Mouse (Mus musculus) MEL (cell line): ENCODE results near the gene Map1lc3a.

Experiments
- CHD1 ChIP-seq: IDR thresholded peaks from 2 replicates; pipeline ENCODE4 v1.6.1; 2012; ENCODE audit warnings: low read depth, mild to moderate bottlenecking, inconsistent platforms, low read length, improper control_type of control experiment
- CTCF ChIP-seq, 3 experiments: IDR thresholded peaks in 2 of 3; conservative IDR thresholded peaks in 1 of 3; 2 replicates each; pipeline ENCODE4 v1.5.1; 2011 to 2012; ENCODE audit warnings: low read length in 3 of 3, low read depth in 2 of 3, mild to moderate bottlenecking in 2 of 3, improper control_type of control experiment in 1 of 3, inconsistent platforms in 1 of 3, mixed read lengths in 1 of 3, moderate library complexity in 1 of 3; ENCODE audit not compliant: control insufficient read depth in 1 of 3, insufficient read depth in 1 of 3, poor library complexity in 1 of 3, severe bottlenecking in 1 of 3
- E2F4 ChIP-seq: IDR thresholded peaks from 2 replicates; pipeline ENCODE4 v1.6.1; 2011; ENCODE audit warnings: low read depth, low read length, improper control_type of control experiment, borderline replicate concordance
- ELF1 ChIP-seq: IDR thresholded peaks from 2 replicates; pipeline ENCODE4 v1.6.1; 2014; ENCODE audit warnings: low read depth, mild to moderate bottlenecking, inconsistent platforms, low read length, improper control_type of control experiment, moderate library complexity
- GABPA ChIP-seq: IDR thresholded peaks from 2 replicates; pipeline ENCODE4 v1.6.1; 2012; ENCODE audit warnings: low read depth, mild to moderate bottlenecking, inconsistent platforms, low read length, improper control_type of control experiment, moderate library complexity
- GATA1 ChIP-seq: IDR thresholded peaks from 2 replicates; pipeline ENCODE4 v1.6.1; 2011; ENCODE audit warnings: low read depth, low read length, improper control_type of control experiment
- POLR2A ChIP-seq, 2 experiments: IDR thresholded peaks; 2 replicates each; pipeline ENCODE4 v1.6.1; 2011 to 2012; ENCODE audit warnings: low read length in 2 of 2, mild to moderate bottlenecking in 2 of 2, control low read depth in 1 of 2, improper control_type of control experiment in 1 of 2, low read depth in 1 of 2, moderate library complexity in 1 of 2; ENCODE audit not compliant: control insufficient read depth in 1 of 2, insufficient read depth in 1 of 2, poor library complexity in 1 of 2
- POLR2AphosphoS2 ChIP-seq: IDR thresholded peaks from 2 replicates; pipeline ENCODE4 v1.6.1; 2011; ENCODE audit warnings: low read length, improper control_type of control experiment
- POLR2AphosphoS5 ChIP-seq: IDR thresholded peaks from 2 replicates; pipeline ENCODE4 v1.6.1; 2012; ENCODE audit warnings: low read depth, borderline replicate concordance, mild to moderate bottlenecking, inconsistent platforms, low read length, moderate library complexity, mixed read lengths
- TCF12 ChIP-seq: IDR thresholded peaks from 2 replicates; pipeline ENCODE4 v1.6.1; 2014; ENCODE audit warnings: low read depth, mild to moderate bottlenecking, inconsistent platforms, low read length, improper control_type of control experiment, moderate library complexity
- ZNF384 ChIP-seq: IDR thresholded peaks from 2 replicates; pipeline ENCODE4 v1.6.1; 2012; ENCODE audit warnings: low read depth, mild to moderate bottlenecking, inconsistent platforms, low read length, improper control_type of control experiment

GRCm38 (mm10) chr2:155276195-155276594, at the start of gene Map1lc3a:
- TF ChIP-seq POLR2A (IDR thresholded peaks at IDR 0.05; ENCODE audit: control insufficient read depth in 1 of 2, insufficient read depth in 1 of 2, low read depth in 1 of 2, low read length in 2 of 2, poor library complexity in 1 of 2) (no peak), CTCF (IDR thresholded peaks at IDR 0.05 in 2 of 3, conservative IDR thresholded peaks at IDR 0.05 in 1 of 3; ENCODE audit: control insufficient read depth in 1 of 3, insufficient read depth in 1 of 3, low read depth in 2 of 3, low read length in 3 of 3, poor library complexity in 1 of 3, severe bottlenecking in 1 of 3) (no peak), POLR2AphosphoS5 (no peak), CHD1 (no peak), ZNF384 (no peak), TCF12 (no peak), GATA1 (no peak), POLR2AphosphoS2 (no peak), GABPA (peak; percentile 72; the same call in 1 of the 2 replicates), E2F4 (no peak), ELF1 (no peak)
